ENCODE assay signal across 28 mouse cellular contexts in the genomic region with DNA sequence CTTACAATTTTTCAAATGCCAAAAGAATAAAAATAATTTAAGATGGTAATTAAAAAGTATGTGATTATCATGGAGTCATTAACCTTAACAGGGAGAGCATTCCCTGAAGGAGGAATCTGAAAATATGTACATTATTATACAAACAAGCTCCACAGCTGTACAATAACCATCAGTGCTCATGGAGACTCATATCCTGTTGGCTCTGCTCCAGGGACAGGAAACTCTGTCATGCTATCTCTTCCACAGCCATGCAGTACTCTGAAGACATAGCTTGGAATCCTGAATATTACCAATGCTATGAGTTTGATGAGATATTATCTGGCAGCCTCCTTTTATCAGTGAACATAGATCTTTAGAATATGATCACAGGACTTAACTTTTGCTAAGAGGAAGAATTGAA. TPM values are rescaled to one million over a fixed set of nuclear protein-coding genes. Genes with fewer than 3 reads are reported as not detected.
DNase-seq lines count a peak whose midpoint lies in the region; ATAC-seq lines count a peak whose summit lies in the region.
"Had no signal": no experiment of that assay in that cellular context is flagged by ENCODE, and none has a peak within 500 bp of the region (broad histone marks: within the 10 kb centered on the region; RNA-seq: fewer than 3 reads in every experiment).

No protein-coding gene starts in this region.

- no peak overlapping the region for H3K9ac ChIP-seq in embryonic facial prominence, embryonic 14.5 days (ENCODE audit: low read depth, low read length)
- no peak overlapping the region for H3K9ac ChIP-seq in liver, embryonic 16.5 days (ENCODE audit: low read depth, low read length)
- H3K9ac ChIP-seq: embryonic facial prominence, embryonic 12.5 days; forebrain, embryonic 13.5 days; heart, embryonic 13.5 days; hindbrain, embryonic 14.5 days had no signal

- no peak for ATAC-seq in embryonic facial prominence, embryonic 14.5 days (ENCODE audit: low read depth)
- ATAC-seq in liver, embryonic 16.5 days (ENCODE audit: low read depth): 0 out of 2 replicates have a peak, but pooled peaks have one; percentile 21
- ATAC-seq in erythroblast, adult 5-6 weeks (replicated peaks; ENCODE audit: low FRiP score, poor library complexity, severe bottlenecking): no peak
- ATAC-seq: activated CD4-positive, CD25-positive, alpha-beta regulatory T cell, adult 4 months; CD4-positive, CD25-positive, alpha-beta regulatory T cell, adult 4 months; forebrain, embryonic 13.5 days; forebrain, embryonic 16.5 days; hindbrain, postnatal 0 days; inflammation-experienced regulatory T-cells, adult 6 months had no signal

- no peaks in the 10 kb centered on the region for H3K36me3 ChIP-seq in embryonic facial prominence, embryonic 14.5 days (ENCODE audit: control insufficient read depth, insufficient read depth, low read length)
- no peaks in the 10 kb centered on the region for H3K36me3 ChIP-seq in embryonic facial prominence, embryonic 10.5 days (replicated peaks)
- H3K36me3 ChIP-seq in liver, embryonic 16.5 days (ENCODE audit: control insufficient read depth, insufficient read depth): no peaks in the 10 kb centered on the region
- H3K36me3 ChIP-seq: embryonic facial prominence, embryonic 12.5 days; forebrain, embryonic 10.5 days; heart, embryonic 10.5 days; heart, embryonic 13.5 days had no signal

- no peaks in the 10 kb centered on the region for H3K27me3 ChIP-seq in embryonic facial prominence, embryonic 14.5 days (replicated peaks; ENCODE audit: control insufficient read depth, insufficient read depth, low read length)
- no peaks in the 10 kb centered on the region for H3K27me3 ChIP-seq in embryonic facial prominence, embryonic 10.5 days (replicated peaks; ENCODE audit: low read depth, poor library complexity, severe bottlenecking)
- H3K27me3 ChIP-seq in liver, embryonic 16.5 days (ENCODE audit: control insufficient read depth, insufficient read depth, low read depth, low read length): no peaks in the 10 kb centered on the region
- H3K27me3 ChIP-seq: embryonic facial prominence, embryonic 12.5 days; forebrain, embryonic 13.5 days; heart, embryonic 13.5 days had no signal

- no peak overlapping the region for H3K4me3 ChIP-seq in embryonic facial prominence, embryonic 14.5 days (ENCODE audit: low read depth, low read length)
- no peak overlapping the region for H3K4me3 ChIP-seq in embryonic facial prominence, embryonic 10.5 days
- no peak overlapping the region for H3K4me3 ChIP-seq in liver, embryonic 16.5 days (ENCODE audit: low read depth, low read length)
- H3K4me3 ChIP-seq: embryonic facial prominence, embryonic 12.5 days; forebrain, embryonic 10.5 days; forebrain, embryonic 13.5 days; heart, adult 2 months; heart, embryonic 10.5 days; heart, embryonic 13.5 days had no signal

- peaks cover 3% of the 10 kb centered on the region; the same call in 1 of the 2 replicates for H3K9me3 ChIP-seq in embryonic facial prominence, embryonic 14.5 days (ENCODE audit: control insufficient read depth, low read length)
- H3K9me3 ChIP-seq in embryonic facial prominence, embryonic 10.5 days: no peaks in the 10 kb centered on the region
- H3K9me3 ChIP-seq in liver, embryonic 16.5 days (replicated peaks; ENCODE audit: control insufficient read depth, low read length): no peaks in the 10 kb centered on the region
- H3K9me3 ChIP-seq: embryonic facial prominence, embryonic 12.5 days; forebrain, embryonic 10.5 days; forebrain, embryonic 13.5 days; heart, embryonic 10.5 days; heart, embryonic 13.5 days had no signal

- H3K4me1 ChIP-seq in embryonic facial prominence, embryonic 14.5 days (ENCODE audit: control insufficient read depth, insufficient read depth, low read length): no peaks in the 10 kb centered on the region
- no peaks in the 10 kb centered on the region for H3K4me1 ChIP-seq in embryonic facial prominence, embryonic 10.5 days
- H3K4me1 ChIP-seq in liver, embryonic 16.5 days (ENCODE audit: control insufficient read depth, low read depth, low read length): no peaks in the 10 kb centered on the region
- H3K4me1 ChIP-seq: embryonic facial prominence, embryonic 12.5 days; forebrain, embryonic 10.5 days; forebrain, embryonic 13.5 days; heart, embryonic 10.5 days; heart, embryonic 13.5 days had no signal

- no peak overlapping the region for H3K27ac ChIP-seq in embryonic facial prominence, embryonic 14.5 days (replicated peaks; ENCODE audit: low read depth, low read length)
- H3K27ac ChIP-seq in embryonic facial prominence, embryonic 10.5 days (replicated peaks): no peak overlapping the region
- no peak overlapping the region for H3K27ac ChIP-seq in liver, embryonic 16.5 days (ENCODE audit: low read length)
- H3K27ac ChIP-seq: embryonic facial prominence, embryonic 12.5 days; forebrain, embryonic 10.5 days; forebrain, embryonic 13.5 days; heart, adult 2 months; heart, embryonic 10.5 days; heart, embryonic 13.5 days; hindbrain, embryonic 14.5 days; hindbrain, postnatal 0 days had no signal

- no peak overlapping the region for H3K4me2 ChIP-seq in embryonic facial prominence, embryonic 14.5 days (ENCODE audit: low read depth, low read length)
- H3K4me2 ChIP-seq in liver, embryonic 16.5 days (ENCODE audit: low read depth, low read length): no peak overlapping the region
- H3K4me2 ChIP-seq: embryonic facial prominence, embryonic 12.5 days; forebrain, embryonic 13.5 days; heart, embryonic 13.5 days; hindbrain, embryonic 14.5 days had no signal

- peak; percentile 10 for DNase-seq in embryonic facial prominence, embryonic 14.5 days (ENCODE audit: low spot score)
- DNase-seq in embryonic facial prominence, embryonic 10.5 days (ENCODE audit: low spot score): no peak
- DNase-seq in liver (no peak), NIH3T3 (ENCODE audit: low read depth) (peak; percentile 36)
- DNase-seq: adrenal gland, adult 8-10 months; adrenal gland, postnatal 25 days; B cell, adult 2 months; cerebellum, adult 18-20 months; cerebellum, adult 9-10 months; gastrocnemius, postnatal 10 days; gastrocnemius, postnatal 36 days; heart, adult 2 months; heart, postnatal 14 days; heart, postnatal 4 days had no signal

RNA-seq across cellular contexts. Expression of gene Aldoart1, which starts 8.2 kb away (rescaled TPM):
- 0.11 TPM in 1 of 2 replicates, not detected in the other for polyA plus RNA-seq in embryonic facial prominence, embryonic 14.5 days (2014; fragmentation: Nextera tagmentation; extraction: Ambion mirVana)
- polyA plus RNA-seq in embryonic facial prominence, embryonic 10.5 days (2016; fragmentation: Nextera tagmentation; extraction: Ambion mirVana): 0.09 TPM in 1 of 2 replicates, not detected in the other
- polyA plus RNA-seq in liver, embryonic 16.5 days (2015; fragmentation: Nextera tagmentation; extraction: Ambion mirVana): not detected in 2 replicates
- total RNA-seq in erythroblast, adult 5-6 weeks (2015; ENCODE audit: low replicate concordance): not detected in 2 replicates
- total RNA-seq in erythroblast, adult 5-6 weeks (2017; ENCODE audit: low replicate concordance): not detected in 2 replicates
- total RNA-seq: adrenal gland, adult 8-10 months; adrenal gland, postnatal 25 days; heart, adult 2 months; heart, postnatal 14 days; heart, postnatal 4 days; hindbrain, postnatal 0 days had no signal
- polyA plus RNA-seq: embryonic facial prominence, embryonic 12.5 days; forebrain, embryonic 13.5 days; forebrain, embryonic 16.5 days; hindbrain, embryonic 11.5 days; hindbrain, embryonic 14.5 days; hindbrain, postnatal 0 days had no signal

Comparison
In these comparisons a context has a peak if more than half of its experiments do, and no peak if none do; other contexts are left out.
1. DNase-seq: peak in embryonic facial prominence, embryonic 14.5 days (single experiment) and NIH3T3 (single experiment); none in embryonic facial prominence, embryonic 10.5 days (single experiment) and liver (single experiment).